Mouse (Mus musculus) skeletal muscle tissue, postnatal 0 days (tissue): ENCODE data around the gene 3110021N24Rik. TPM values are rescaled to one million over a fixed set of nuclear protein-coding genes. Genes with fewer than 3 reads are reported as not detected.

Source experiments
- polyA plus RNA-seq: library from polyadenylated mRNA; unstranded; fragments of >200 nt; fragmentation: Nextera tagmentation; extraction: Ambion mirVana; gene quantifications from 2 replicates; pipeline ENCODE4 v1.2.1, GENCODE M21; 2015

3110021N24Rik gene
- polyA plus RNA-seq, result 1.2 and 1.9 TPM in 2 replicates

GRCm38 (mm10) chr4:108719349-108719748, at the start of gene 3110021N24Rik:
Gene 3110021N24Rik (plus strand): TSS chr4:108719649.

GRCm38 (mm10) chr4:108780057-108780863, 60.8 kb downstream of the 3110021N24Rik start, which contains the start of gene Zfyve9:
Gene Zfyve9 (minus strand): TSS chr4:108780798.

Other genes with a start within 250 kb of the 3110021N24Rik start
- gene Prpf38a, start 140.3 kb upstream of the 3110021N24Rik start, polyA plus RNA-seq, result 36.2 and 40.7 TPM in 2 replicates
- gene Orc1, start 140.2 kb upstream of the 3110021N24Rik start, polyA plus RNA-seq, result 0.90 and 1.6 TPM in 2 replicates
- gene Cc2d1b, start 99.7 kb upstream of the 3110021N24Rik start, polyA plus RNA-seq, result 15.4 and 16.6 TPM in 2 replicates
- gene Zfyve9, start 61.1 kb downstream of the 3110021N24Rik start, polyA plus RNA-seq, result 3.0 and 3.1 TPM in 2 replicates
- gene Btf3l4, start 114.0 kb downstream of the 3110021N24Rik start, polyA plus RNA-seq, result 108 TPM in 2 replicates
- 41.5 and 52.2 TPM in 2 replicates for gene Txndc12, start 115.0 kb downstream of the 3110021N24Rik start, polyA plus RNA-seq
- 27.1 and 29.5 TPM in 2 replicates for gene Kti12, start 128.1 kb downstream of the 3110021N24Rik start, polyA plus RNA-seq
- 0.97 and 1.1 TPM in 2 replicates for gene A730015C16Rik, start 129.0 kb downstream of the 3110021N24Rik start, polyA plus RNA-seq
- 1.7 and 2.6 TPM in 2 replicates for gene Rab3b, start 159.4 kb downstream of the 3110021N24Rik start, polyA plus RNA-seq